Mouse (Mus musculus) C2C12 (cell line): ENCODE results near the gene Crybg3. TPM values are rescaled to one million over a fixed set of nuclear protein-coding genes. Genes with fewer than 3 reads are reported as not detected.

Experiments used
- H3K27me3 ChIP-seq: one replicate; pipeline ENCODE4 v1.6.1; 2011; ENCODE audit not compliant: control insufficient read depth, insufficient read depth, insufficient read length
- H3K36me3 ChIP-seq: one replicate; pipeline ENCODE4 v1.6.1; 2011; ENCODE audit not compliant: control insufficient read depth, insufficient read depth
- H3K4me3 ChIP-seq: one replicate; pipeline ENCODE4 v1.5.1; 2011; ENCODE audit warnings: mild to moderate bottlenecking, control low read depth; ENCODE audit not compliant: poor library complexity, insufficient read depth, severe bottlenecking
- H3K79me2 ChIP-seq: one replicate; pipeline ENCODE4 v1.6.1; 2011; ENCODE audit not compliant: control insufficient read depth, insufficient read depth
- H3K79me3 ChIP-seq: one replicate; pipeline ENCODE4 v1.6.1; 2011; ENCODE audit warnings: low read depth, control low read depth
- H3ac ChIP-seq: one replicate; pipeline ENCODE3; 2011; ENCODE audit warnings: low read depth; ENCODE audit not compliant: control insufficient read depth, insufficient read length
- CEBPB ChIP-seq: IDR thresholded peaks from one replicate; pipeline ENCODE4 v1.6.1; 2011; ENCODE audit warnings: low read depth, mild to moderate bottlenecking, control low read depth, moderate library complexity
- CTCF ChIP-seq: IDR thresholded peaks from one replicate; pipeline ENCODE4 v1.5.1; 2011; ENCODE audit not compliant: control insufficient read depth, insufficient read depth, insufficient read length
- FOSL1 ChIP-seq: IDR thresholded peaks from one replicate; pipeline ENCODE4 v1.8.0; 2011; ENCODE audit warnings: mild to moderate bottlenecking, low read length; ENCODE audit not compliant: poor library complexity, insufficient read depth, severe bottlenecking
- MAX ChIP-seq: IDR thresholded peaks from one replicate; pipeline ENCODE4 v1.6.1; 2011; ENCODE audit warnings: mild to moderate bottlenecking, control low read depth
- MYOD1 ChIP-seq: IDR thresholded peaks from one replicate; pipeline ENCODE4 v1.6.1; 2011; ENCODE audit warnings: low read depth; ENCODE audit not compliant: control insufficient read depth, insufficient read length
- MYOG ChIP-seq: IDR thresholded peaks from one replicate; pipeline ENCODE4 v1.6.1; 2011; ENCODE audit not compliant: control insufficient read depth, insufficient read length; ENCODE audit errors: extremely low read depth
- USF1 ChIP-seq: IDR thresholded peaks from one replicate; pipeline ENCODE4 v1.6.1; 2011; ENCODE audit warnings: low read depth, mild to moderate bottlenecking, control low read depth, moderate library complexity
- polyA plus RNA-seq: library from polyadenylated mRNA; unstranded; fragments of >200 nt; fragmentation: generic; extraction: Trizol; gene quantifications from one replicate; pipeline ENCODE4 v1.2.1, GENCODE M21; 2012; ENCODE audit warnings: missing spikeins

Gene Crybg3
- polyA plus RNA-seq, 1 experiment: 2.4 TPM

DNA sequence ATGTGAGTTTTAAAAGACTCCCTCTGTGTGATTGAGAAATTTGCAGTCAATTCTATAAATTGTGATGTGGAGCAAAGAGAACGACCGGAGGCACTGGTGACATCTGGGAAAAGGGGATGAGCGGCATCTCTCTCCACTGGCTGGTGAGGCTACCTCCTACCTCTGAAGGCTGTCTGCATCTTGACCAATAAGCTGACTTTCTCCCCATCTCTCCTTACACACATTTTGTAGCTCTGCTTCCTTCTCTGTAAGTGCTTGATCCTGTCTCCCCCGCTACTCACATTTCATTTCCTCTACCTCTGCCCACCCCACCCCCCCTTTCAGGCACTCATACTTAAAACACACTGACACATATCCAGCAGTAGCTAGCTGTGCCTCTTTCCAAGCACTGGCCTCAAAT is 59.4 kb downstream of the Crybg3 start:
- H3K79me2 ChIP-seq: no peaks in the 10 kb centered on the region
- no peak for TF ChIP-seq CTCF
- no peak for TF ChIP-seq FOSL1
- no peak for TF ChIP-seq USF1
- H3K36me3 ChIP-seq: peaks cover 4% of the 10 kb centered on the region
- no peak overlapping the region for H3ac ChIP-seq
- H3K27me3 ChIP-seq: no peaks in the 10 kb centered on the region
- H3K79me3 ChIP-seq: no peaks in the 10 kb centered on the region
- no peak overlapping the region for H3K4me3 ChIP-seq

DNA sequence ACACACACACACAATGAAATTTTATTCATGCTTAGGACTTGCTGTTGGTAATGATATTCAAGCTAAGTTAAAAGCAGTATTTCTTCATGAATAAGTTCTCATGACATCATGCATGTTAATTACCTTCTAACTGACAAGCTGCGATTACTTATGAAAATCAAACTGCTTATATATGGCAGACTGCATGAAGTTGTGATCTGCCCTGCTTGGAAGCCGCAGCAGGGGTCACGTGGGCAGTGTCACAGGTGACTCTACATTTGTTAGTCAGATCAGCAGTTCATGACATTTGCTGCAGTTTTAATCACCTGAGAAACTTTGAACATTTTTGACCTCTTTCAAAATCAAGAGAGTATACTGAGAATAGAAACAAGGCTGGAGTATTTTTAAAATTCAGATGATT is 59.8 kb downstream of the Crybg3 start:
- Histone ChIP-seq H3ac (no peak overlapping the region), H3K79me2 (no peaks in the 10 kb centered on the region), H3K4me3 (no peak overlapping the region), H3K27me3 (no peaks in the 10 kb centered on the region), H3K36me3 (peaks cover 4% of the 10 kb centered on the region), H3K79me3 (no peaks in the 10 kb centered on the region)
- TF ChIP-seq USF1: no peak
- TF ChIP-seq FOSL1: no peak
- TF ChIP-seq MAX: no peak
- TF ChIP-seq MYOD1: no peak
- no peak for TF ChIP-seq CTCF
- TF ChIP-seq CEBPB: no peak
- TF ChIP-seq MYOG: no peak

DNA sequence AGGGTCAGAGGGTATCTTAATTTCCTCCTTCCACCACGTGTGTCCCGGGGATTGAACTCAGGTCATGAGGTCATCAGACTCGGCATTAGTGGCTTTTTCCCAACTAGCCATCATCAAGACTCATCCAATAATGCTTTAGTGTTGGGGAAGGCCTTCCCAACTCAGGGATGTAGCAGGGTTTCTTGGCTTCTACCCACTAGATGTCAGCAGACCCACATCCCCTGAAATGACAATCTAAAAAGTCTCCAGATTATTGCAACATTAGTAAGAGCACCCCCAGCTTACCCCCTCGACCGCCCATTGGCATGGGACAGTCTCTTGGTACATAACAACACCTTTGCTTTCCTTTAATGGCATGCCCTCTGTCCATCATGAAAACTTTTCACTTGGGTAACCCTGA is 65.1 kb downstream of the Crybg3 start:
- H3K27me3 ChIP-seq: no peaks in the 10 kb centered on the region
- H3K36me3 ChIP-seq: no peaks in the 10 kb centered on the region
- no peak overlapping the region for H3ac ChIP-seq
- H3K79me2 ChIP-seq: no peaks in the 10 kb centered on the region
- no peak overlapping the region for H3K4me3 ChIP-seq
- H3K79me3 ChIP-seq: no peaks in the 10 kb centered on the region
- TF ChIP-seq FOSL1 (no peak), MYOD1 (no peak), USF1 (no peak), CEBPB (no peak), CTCF (no peak), MAX (no peak), MYOG (no peak)

DNA sequence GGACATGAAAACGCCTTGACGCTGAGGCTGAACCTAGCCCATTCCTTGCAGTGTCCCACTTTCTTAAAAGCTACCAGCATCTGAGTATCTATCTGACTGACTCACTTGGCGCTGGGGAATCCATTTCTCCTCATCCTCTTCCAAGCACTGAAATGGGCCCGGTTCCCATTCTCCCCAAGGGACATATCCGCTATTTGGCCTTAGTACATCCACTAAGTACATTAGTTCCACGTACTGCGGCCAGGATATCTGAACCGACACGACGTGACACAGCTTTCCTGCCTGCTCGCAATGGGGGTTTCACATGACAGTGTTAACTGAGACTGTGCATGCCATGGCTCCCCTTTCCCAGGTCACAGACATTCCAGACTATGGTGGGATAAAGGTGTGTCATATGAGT is 66.4 kb downstream of the Crybg3 start:
- H3K79me2 ChIP-seq: no peaks in the 10 kb centered on the region
- H3K27me3 ChIP-seq: no peaks in the 10 kb centered on the region
- no peak overlapping the region for H3K4me3 ChIP-seq
- H3K36me3 ChIP-seq: peaks cover 5% of the 10 kb centered on the region
- no peak for TF ChIP-seq MYOD1
- TF ChIP-seq MAX: no peak
- no peak for TF ChIP-seq CTCF
- no peak for TF ChIP-seq FOSL1
- no peak for TF ChIP-seq USF1
- no peak for TF ChIP-seq MYOG
- TF ChIP-seq CEBPB: no peak
- H3K79me3 ChIP-seq: no peaks in the 10 kb centered on the region
- no peak overlapping the region for H3ac ChIP-seq

DNA sequence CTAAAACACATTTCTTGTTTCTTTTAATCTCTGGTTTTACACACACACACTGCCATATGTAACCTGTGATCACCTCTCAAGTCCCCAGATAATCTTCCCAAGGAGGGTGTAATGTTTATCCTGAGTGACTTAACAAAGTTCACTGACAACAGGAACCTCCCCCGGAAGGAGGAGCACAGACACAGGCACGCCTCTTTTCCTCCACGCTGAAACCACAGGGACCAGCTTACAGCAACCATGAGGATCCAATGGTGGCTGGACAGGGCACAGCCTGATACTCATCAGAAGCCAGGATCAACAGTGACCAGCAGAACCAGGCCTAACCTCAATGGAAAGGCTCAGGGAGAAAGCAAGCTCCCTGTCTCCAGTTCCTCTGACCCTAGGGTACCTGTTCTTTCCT is 68.2 kb downstream of the Crybg3 start:
- no peaks in the 10 kb centered on the region for H3K79me2 ChIP-seq
- no peak overlapping the region for H3ac ChIP-seq
- H3K27me3 ChIP-seq: no peaks in the 10 kb centered on the region
- no peaks in the 10 kb centered on the region for H3K79me3 ChIP-seq
- no peak for TF ChIP-seq USF1
- TF ChIP-seq FOSL1: no peak
- TF ChIP-seq CTCF: no peak
- TF ChIP-seq CEBPB: no peak
- no peak for TF ChIP-seq MYOD1
- no peak for TF ChIP-seq MAX
- no peak for TF ChIP-seq MYOG
- H3K4me3 ChIP-seq: no peak overlapping the region
- H3K36me3 ChIP-seq: peaks cover 6% of the 10 kb centered on the region

DNA sequence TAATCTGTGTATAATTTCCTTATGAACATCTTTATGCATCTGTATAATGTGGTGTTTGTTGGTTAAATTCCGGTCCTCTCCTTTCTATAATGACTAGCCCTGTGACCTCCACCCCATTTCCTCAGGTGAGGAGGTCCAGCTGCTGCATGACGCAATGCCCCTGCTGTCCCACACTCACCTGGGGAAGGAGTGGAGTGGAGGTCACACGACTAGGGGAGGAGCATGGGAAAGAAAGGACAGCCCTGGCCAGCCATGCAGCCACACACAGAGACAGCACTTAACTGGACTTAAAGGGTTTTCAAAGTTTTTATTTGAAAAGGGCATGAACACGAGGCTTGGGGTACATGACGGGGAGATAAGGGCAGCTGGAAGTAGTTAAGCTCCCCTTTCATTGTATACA is 69.5 kb downstream of the Crybg3 start:
- Histone ChIP-seq H3K27me3 (no peaks in the 10 kb centered on the region), H3ac (no peak overlapping the region), H3K79me2 (no peaks in the 10 kb centered on the region), H3K79me3 (no peaks in the 10 kb centered on the region), H3K4me3 (no peak overlapping the region), H3K36me3 (peaks cover 6% of the 10 kb centered on the region)
- TF ChIP-seq CEBPB (no peak), MAX (no peak), FOSL1 (no peak), MYOG (no peak), MYOD1 (no peak), USF1 (no peak), CTCF (no peak)
